Mouse (Mus musculus): ENCODE measurements around the gene Arap1.

GRCm38 (mm10) chr7:101378285-101378684 lies 30.4 kb downstream of the Arap1 start:
- TF ChIP-seq CTCF (IDR thresholded peaks at IDR 0.05; ENCODE audit: borderline replicate concordance, insufficient read depth, low read depth, low read length), result no peak
- no peak for TF ChIP-seq POLR2A (IDR thresholded peaks at IDR 0.05; ENCODE audit: borderline replicate concordance, insufficient read depth, low read length)
